Comparison of ENCODE assay signal across 9 mouse cellular contexts in the genomic region with DNA sequence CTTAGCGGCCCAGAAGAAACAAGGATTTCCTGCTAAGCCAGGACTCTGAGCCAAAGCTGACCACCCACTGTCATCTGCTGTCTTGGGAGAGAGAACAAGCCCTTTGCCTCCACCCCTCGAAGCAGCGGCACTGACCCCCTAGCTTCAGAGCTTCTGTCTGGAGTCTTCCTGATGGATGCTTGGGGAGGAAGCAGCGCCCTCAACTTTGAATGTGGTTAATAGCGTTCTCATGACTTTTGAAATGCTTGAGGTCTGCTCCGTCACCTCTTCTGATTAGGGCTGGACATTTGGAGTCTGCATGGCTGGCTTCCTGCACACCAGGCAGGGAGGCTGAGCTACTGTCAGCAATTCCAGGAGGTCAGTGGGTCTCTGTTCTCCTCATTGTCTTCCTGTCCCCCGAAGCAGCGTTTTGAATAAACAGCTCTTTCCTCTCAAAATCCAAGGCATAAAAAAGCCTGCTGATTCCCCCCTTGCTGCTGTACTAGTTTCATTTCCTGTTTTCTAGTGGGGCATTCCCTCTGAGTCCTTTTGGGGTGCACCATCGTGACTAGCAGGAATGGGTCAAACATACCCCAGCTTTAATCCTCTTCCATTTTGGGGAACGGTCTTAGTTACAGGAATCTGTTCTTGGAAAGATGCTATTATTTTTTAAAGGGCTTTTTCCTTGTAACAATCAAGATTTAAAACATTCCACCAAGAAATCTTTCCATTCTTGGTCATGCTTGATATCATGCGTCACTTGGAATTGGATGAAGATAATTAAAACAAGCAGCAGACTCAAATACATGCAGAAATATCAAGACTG.
DNase-seq lines count a peak whose midpoint lies in the region; ATAC-seq lines count a peak whose summit lies in the region.
"Had no signal": no experiment of that assay in that cellular context is flagged by ENCODE, and none has a peak within 500 bp of the region (broad histone marks: within the 10 kb centered on the region; RNA-seq: fewer than 3 reads in every experiment).

No protein-coding gene starts in this region.

- DNase-seq in heart, adult 8-10 months (ENCODE audit: low spot score): peak; percentile 36
- DNase-seq in kidney, adult 9 months: peak; percentile 50
- DNase-seq in spleen, postnatal 4 days (ENCODE audit: low spot score in 2 of 2): no peak
- DNase-seq in layer of hippocampus, postnatal 10 days (ENCODE audit: low spot score in 2 of 2): no peak
- no peak for DNase-seq in left cerebral cortex, adult 9 months (ENCODE audit: low spot score in 2 of 2)

- no peaks in the 10 kb centered on the region for H3K36me3 ChIP-seq in lung, embryonic 16.5 days (ENCODE audit: control insufficient read depth, insufficient read depth, low read length)
- H3K36me3 ChIP-seq in midbrain, embryonic 15.5 days (replicated peaks): no peaks in the 10 kb centered on the region
- H3K36me3 ChIP-seq: forebrain, embryonic 12.5 days had no signal

- H3K4me2 ChIP-seq in lung, embryonic 16.5 days (ENCODE audit: low read depth, low read length): peak overlapping the region; percentile 46
- no peak overlapping the region for H3K4me2 ChIP-seq in midbrain, embryonic 15.5 days
- H3K4me2 ChIP-seq: forebrain, embryonic 12.5 days had no signal

- no peaks in the 10 kb centered on the region for H3K9me3 ChIP-seq in lung, embryonic 16.5 days (ENCODE audit: control insufficient read depth, low read length)
- no peaks in the 10 kb centered on the region for H3K9me3 ChIP-seq in midbrain, embryonic 15.5 days
- H3K9me3 ChIP-seq: forebrain, embryonic 12.5 days had no signal

- peak overlapping the region; percentile 39; the same call in 1 of the 2 replicates for H3K9ac ChIP-seq in lung, embryonic 16.5 days (ENCODE audit: low read length)
- H3K9ac ChIP-seq in midbrain, embryonic 15.5 days: no peak overlapping the region
- H3K9ac ChIP-seq: forebrain, embryonic 12.5 days had no signal

- ATAC-seq in common myeloid progenitor, adult 5-6 weeks (replicated peaks; ENCODE audit: low read depth, poor library complexity, severe bottlenecking): peak; percentile 88
- peak; percentile 91 for ATAC-seq in lung, embryonic 16.5 days (ENCODE audit: low read depth)
- no peak for ATAC-seq in midbrain, embryonic 15.5 days (replicated peaks)

- H3K4me3 ChIP-seq in lung, embryonic 16.5 days (ENCODE audit: low read length): peak overlapping the region; percentile 15; the same call in 1 of the 2 replicates
- no peak overlapping the region for H3K4me3 ChIP-seq in midbrain, embryonic 15.5 days
- H3K4me3 ChIP-seq: forebrain, embryonic 12.5 days had no signal

- no peaks in the 10 kb centered on the region for H3K27me3 ChIP-seq in lung, embryonic 16.5 days (ENCODE audit: control insufficient read depth, insufficient read depth, low read depth, low read length)
- H3K27me3 ChIP-seq in midbrain, embryonic 15.5 days (replicated peaks): no peaks in the 10 kb centered on the region
- H3K27me3 ChIP-seq: forebrain, embryonic 12.5 days had no signal

- H3K27ac ChIP-seq in lung, embryonic 16.5 days (ENCODE audit: low read length): peak overlapping the region; percentile 83
- no peak overlapping the region for H3K27ac ChIP-seq in midbrain, embryonic 15.5 days
- H3K27ac ChIP-seq: forebrain, embryonic 12.5 days had no signal

- 41% methylated on average over 11 of the region's 11 CpGs for WGBS in lung, embryonic 16.5 days
- WGBS in midbrain, embryonic 15.5 days: 72% methylated on average over 11 of the region's 11 CpGs

- H3K4me1 ChIP-seq in lung, embryonic 16.5 days (replicated peaks; ENCODE audit: control insufficient read depth, insufficient read depth, low read length): peaks cover 9% of the 10 kb centered on the region; the same call in 1 of the 2 replicates
- no peaks in the 10 kb centered on the region for H3K4me1 ChIP-seq in midbrain, embryonic 15.5 days
- H3K4me1 ChIP-seq: forebrain, embryonic 12.5 days had no signal

Comparison
In these comparisons a context has a peak if more than half of its experiments do, and no peak if none do; other contexts are left out.
1. DNase-seq: peak in heart, adult 8-10 months (single experiment) and kidney, adult 9 months (single experiment); none in spleen, postnatal 4 days (0 of 2), layer of hippocampus, postnatal 10 days (0 of 2) and left cerebral cortex, adult 9 months (0 of 2).